In the genomic region with DNA sequence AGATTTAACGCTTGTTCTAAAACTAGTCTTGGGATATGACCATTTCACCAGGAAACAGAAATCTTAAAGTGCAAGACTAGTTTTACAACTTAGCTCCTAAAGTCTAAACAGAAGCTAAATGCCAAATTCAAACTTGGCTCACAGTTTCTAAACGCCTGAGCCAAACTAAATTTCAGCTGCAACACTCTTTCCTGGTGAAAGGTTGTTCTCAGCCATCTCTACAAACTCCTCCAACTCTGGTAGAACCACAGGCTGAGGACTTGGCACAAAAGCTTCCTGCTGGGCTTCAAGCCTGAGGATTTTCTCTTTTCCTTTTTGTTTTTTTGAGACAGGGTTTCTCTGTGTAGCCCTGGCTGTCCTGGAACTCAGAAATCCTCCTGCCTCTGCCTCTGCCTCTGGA, we compare ENCODE assay signal across 20 mouse cellular contexts. TPM values are rescaled to one million over a fixed set of nuclear protein-coding genes. Genes with fewer than 3 reads are reported as not detected.
DNase-seq lines count a peak whose midpoint lies in the region; ATAC-seq and TF ChIP-seq lines count a peak whose summit lies in the region.
"Had no signal": no experiment of that assay in that cellular context is flagged by ENCODE, and none has a peak within 500 bp of the region (broad histone marks: within the 10 kb centered on the region; RNA-seq: fewer than 3 reads in every experiment).

No protein-coding gene starts in this region.

- peaks cover 100% of the 10 kb centered on the region for H3K36me3 ChIP-seq in forebrain, embryonic 14.5 days (ENCODE audit: control insufficient read depth, insufficient read depth, low read length)
- H3K36me3 ChIP-seq in forebrain, embryonic 16.5 days (ENCODE audit: control insufficient read depth, insufficient read depth), result peaks cover 67% of the 10 kb centered on the region
- peaks cover 91% of the 10 kb centered on the region for H3K36me3 ChIP-seq in liver, adult 2 months (ENCODE audit: control insufficient read depth, insufficient read depth, low read length)
- peaks cover 100% of the 10 kb centered on the region for H3K36me3 ChIP-seq in liver, embryonic 12.5 days
- H3K36me3 ChIP-seq in MEL (ENCODE audit: control insufficient read depth in 1 of 2, insufficient read depth in 2 of 2, low read length in 2 of 2), result peaks cover 14 to 77% of the 10 kb centered on the region in 2 experiments

- H3K4me2 ChIP-seq in forebrain, embryonic 14.5 days (ENCODE audit: low read length), result no peak overlapping the region
- H3K4me2 ChIP-seq in forebrain, embryonic 16.5 days (ENCODE audit: low read length), result no peak overlapping the region
- no peak overlapping the region for H3K4me2 ChIP-seq in liver, embryonic 12.5 days
- H3K4me2 ChIP-seq: embryonic facial prominence, embryonic 13.5 days; forebrain, embryonic 15.5 days; heart, embryonic 12.5 days; hindbrain, embryonic 14.5 days had no signal

- ATAC-seq in forebrain, embryonic 14.5 days, result no peak
- no peak for ATAC-seq in forebrain, embryonic 16.5 days
- ATAC-seq in liver, embryonic 12.5 days, result no peak
- ATAC-seq: activated CD4-positive, CD25-positive, alpha-beta regulatory T cell, adult 4 months; forebrain, embryonic 15.5 days; intestine, embryonic 16.5 days; Patski had no signal

- no peaks in the 10 kb centered on the region for H3K4me1 ChIP-seq in forebrain, embryonic 14.5 days (ENCODE audit: control insufficient read depth, insufficient read depth, low read length)
- no peaks in the 10 kb centered on the region for H3K4me1 ChIP-seq in forebrain, embryonic 16.5 days (replicated peaks; ENCODE audit: control insufficient read depth, insufficient read depth, low read length)
- no peaks in the 10 kb centered on the region; the same call in 1 of the 2 replicates for H3K4me1 ChIP-seq in liver, adult 2 months (ENCODE audit: control insufficient read depth, insufficient read depth, low read length)
- no peaks in the 10 kb centered on the region for H3K4me1 ChIP-seq in liver, embryonic 12.5 days
- H3K4me1 ChIP-seq in MEL (ENCODE audit: control insufficient read depth in 1 of 2, insufficient read depth in 2 of 2, low read length in 2 of 2), result no peaks in the 10 kb centered on the region; a peak in 2 of 4 replicates
- H3K4me1 ChIP-seq: embryonic facial prominence, embryonic 13.5 days; forebrain, embryonic 15.5 days; hindbrain, embryonic 10.5 days had no signal

- no peak overlapping the region for H3K27ac ChIP-seq in forebrain, embryonic 14.5 days (ENCODE audit: low read depth, low read length)
- H3K27ac ChIP-seq in forebrain, embryonic 16.5 days (ENCODE audit: low read length), result no peak overlapping the region
- no peak overlapping the region for H3K27ac ChIP-seq in liver, adult 2 months (replicated peaks; ENCODE audit: insufficient read depth, low read depth, low read length)
- no peak overlapping the region for H3K27ac ChIP-seq in liver, embryonic 12.5 days
- H3K27ac ChIP-seq in MEL (ENCODE audit: control insufficient read depth, low read depth, low read length), result no peak overlapping the region
- H3K27ac ChIP-seq: embryonic facial prominence, embryonic 13.5 days; forebrain, embryonic 15.5 days; heart, adult 2 months; hindbrain, embryonic 10.5 days; hindbrain, embryonic 14.5 days had no signal

- H3K4me3 ChIP-seq in forebrain, embryonic 14.5 days (ENCODE audit: low read depth, low read length), result no peak overlapping the region
- no peak overlapping the region for H3K4me3 ChIP-seq in forebrain, embryonic 16.5 days (replicated peaks; ENCODE audit: low read length)
- H3K4me3 ChIP-seq in liver, adult 2 months (ENCODE audit: insufficient read depth, low read depth, low read length), result no peak overlapping the region
- no peak overlapping the region for H3K4me3 ChIP-seq in liver, embryonic 12.5 days
- no peak overlapping the region for H3K4me3 ChIP-seq in MEL (ENCODE audit: control insufficient read depth in 1 of 2, insufficient read depth in 1 of 2, low read depth in 2 of 2, low read length in 2 of 2)
- H3K4me3 ChIP-seq: embryonic facial prominence, embryonic 13.5 days; forebrain, embryonic 15.5 days; heart, adult 2 months; heart, embryonic 12.5 days; hindbrain, embryonic 10.5 days had no signal

- no peak for TF ChIP-seq POLR2A in liver, adult 2 months (IDR thresholded peaks at IDR 0.05; ENCODE audit: extremely low read depth, insufficient read depth, low read length)
- no peak for TF ChIP-seq POLR2A in MEL (IDR thresholded peaks at IDR 0.05; ENCODE audit: control insufficient read depth in 1 of 2, insufficient read depth in 1 of 2, low read depth in 1 of 2, low read length in 2 of 2, poor library complexity in 1 of 2)
- no peak for TF ChIP-seq POLR2A in brain, embryonic 14.5 days (IDR thresholded peaks at IDR 0.05; ENCODE audit: borderline replicate concordance, extremely low read depth, insufficient read depth, insufficient read length, poor library complexity, severe bottlenecking)

- no peak for TF ChIP-seq CTCF in liver, adult 2 months (IDR thresholded peaks at IDR 0.05; ENCODE audit: low read depth, low read length)
- TF ChIP-seq CTCF in MEL (IDR thresholded peaks at IDR 0.05 in 2 of 3, conservative IDR thresholded peaks at IDR 0.05 in 1 of 3; ENCODE audit: control insufficient read depth in 1 of 3, insufficient read depth in 1 of 3, low read depth in 2 of 3, low read length in 3 of 3, poor library complexity in 1 of 3, severe bottlenecking in 1 of 3), result no peak
- TF ChIP-seq CTCF in brain, embryonic 14.5 days (IDR thresholded peaks at IDR 0.05; ENCODE audit: borderline replicate concordance, extremely low read depth, insufficient read depth, insufficient read length), result no peak

- no peak overlapping the region for H3K9ac ChIP-seq in forebrain, embryonic 14.5 days (ENCODE audit: low read length)
- no peak overlapping the region for H3K9ac ChIP-seq in forebrain, embryonic 16.5 days (replicated peaks; ENCODE audit: low read depth, low read length)
- H3K9ac ChIP-seq in liver, adult 2 months (ENCODE audit: low read depth, low read length), result no peak overlapping the region
- H3K9ac ChIP-seq in liver, embryonic 12.5 days, result no peak overlapping the region
- no peak overlapping the region for H3K9ac ChIP-seq in MEL (ENCODE audit: control insufficient read depth, low read depth, low read length, poor library complexity, severe bottlenecking)
- H3K9ac ChIP-seq: embryonic facial prominence, embryonic 13.5 days; forebrain, embryonic 15.5 days; heart, embryonic 12.5 days; hindbrain, embryonic 14.5 days had no signal

- no peak for TF ChIP-seq RAD21 in MEL (IDR thresholded peaks at IDR 0.05; ENCODE audit: low read depth, low read length)

- TF ChIP-seq EP300 in MEL (IDR thresholded peaks at IDR 0.05; ENCODE audit: low read depth in 1 of 2, low read length in 2 of 2), result no peak

- WGBS in forebrain, embryonic 14.5 days, result 92% methylated on average over 2 of the region's 2 CpGs
- 93% methylated on average over 2 of the region's 2 CpGs for WGBS in forebrain, embryonic 16.5 days
- WGBS in liver, adult 2 months, result 53% methylated on average over 2 of the region's 2 CpGs
- WGBS in liver, embryonic 12.5 days (ENCODE audit: insufficient replicate concordance), result 90% methylated on average over 2 of the region's 2 CpGs

- H3K79me2 ChIP-seq in liver, adult 2 months (ENCODE audit: control insufficient read depth, insufficient read depth, low read length), result no peaks in the 10 kb centered on the region
- peaks cover 1% of the 10 kb centered on the region; the same call in 1 of the 2 replicates for H3K79me2 ChIP-seq in MEL (ENCODE audit: control insufficient read depth, insufficient read depth, low read length, poor library complexity)

- no peaks in the 10 kb centered on the region for H3K9me3 ChIP-seq in forebrain, embryonic 14.5 days (replicated peaks; ENCODE audit: control insufficient read depth, low read length)
- H3K9me3 ChIP-seq in forebrain, embryonic 16.5 days (ENCODE audit: control insufficient read depth, low read length), result no peaks in the 10 kb centered on the region
- H3K9me3 ChIP-seq in liver, embryonic 12.5 days (replicated peaks), result no peaks in the 10 kb centered on the region
- H3K9me3 ChIP-seq in MEL (replicated peaks; ENCODE audit: insufficient read depth, low read length), result no peaks in the 10 kb centered on the region
- H3K9me3 ChIP-seq: embryonic facial prominence, embryonic 13.5 days; forebrain, embryonic 15.5 days; heart, embryonic 12.5 days; hindbrain, embryonic 10.5 days had no signal

- peak; percentile 29 for DNase-seq in forebrain, embryonic 14.5 days (ENCODE audit: low spot score)
- peak; percentile 80 for DNase-seq in liver, adult 2 months (ENCODE audit: extremely low read depth, low read depth, low spot score)
- no peak for DNase-seq in MEL (ENCODE audit: low read depth, low spot score)
- peak; percentile 20 for DNase-seq in brain, embryonic 14.5 days (ENCODE audit: low read depth)
- DNase-seq in layer of hippocampus, adult 8-10 months (ENCODE audit: low spot score in 2 of 2), result no peak
- DNase-seq: adrenal gland, adult 8-10 months; cerebellum, adult 18-20 months; cerebellum, adult 9-11 months; cerebellum, postnatal 36 days; heart, adult 2 months had no signal

- no peaks in the 10 kb centered on the region for H3K27me3 ChIP-seq in forebrain, embryonic 14.5 days (replicated peaks; ENCODE audit: control insufficient read depth, insufficient read depth, low read length)
- no peaks in the 10 kb centered on the region for H3K27me3 ChIP-seq in forebrain, embryonic 16.5 days (replicated peaks; ENCODE audit: control insufficient read depth, insufficient read depth, low read length)
- no peaks in the 10 kb centered on the region for H3K27me3 ChIP-seq in liver, adult 2 months (ENCODE audit: control insufficient read depth, insufficient read depth, low read length)
- H3K27me3 ChIP-seq in liver, embryonic 12.5 days (replicated peaks), result no peaks in the 10 kb centered on the region
- H3K27me3 ChIP-seq in MEL (ENCODE audit: control insufficient read depth in 1 of 2, insufficient read depth in 2 of 2, low read length in 2 of 2), result no peaks in the 10 kb centered on the region
- H3K27me3 ChIP-seq: embryonic facial prominence, embryonic 13.5 days; forebrain, embryonic 15.5 days; heart, embryonic 12.5 days; Patski had no signal

RNA-seq across cellular contexts. Expression of a gene that starts 14.5 kb away (rescaled TPM):
- 2.2 and 4.2 TPM in 2 replicates for polyA plus RNA-seq in forebrain, embryonic 14.5 days (2014; fragmentation: Nextera tagmentation; extraction: Ambion mirVana)
- polyA plus RNA-seq in forebrain, embryonic 16.5 days (2015; fragmentation: Nextera tagmentation; extraction: Ambion mirVana), result 5.4 and 5.7 TPM in 2 replicates
- total RNA-seq in liver, adult 2 months (2014; rRNA removed), result 2.4 and 4.8 TPM in 2 replicates
- 5.6 and 7.3 TPM in 2 replicates for polyA plus RNA-seq in liver, adult 2 months (2012; rRNA removed)
- polyA plus RNA-seq in liver, embryonic 12.5 days (2016; fragmentation: Nextera tagmentation; extraction: Ambion mirVana), result not detected in 2 replicates
- total RNA-seq in MEL (2012; rRNA removed), result 0.12 and 0.26 TPM in 2 replicates
- under 1 TPM in 1 of 2 experiments, not detected in 1; 0.18 TPM for polyA plus RNA-seq in MEL (2012; ENCODE audit: insufficient read depth in 1 of 2, insufficient read length in 2 of 2, low read depth in 1 of 2, low replicate concordance in 2 of 2, missing spikeins in 1 of 2)
- polyA plus RNA-seq in brain, embryonic 14.5 days (2012; rRNA removed), result 3.1 and 3.9 TPM in 2 replicates
- total RNA-seq in layer of hippocampus, adult 8-10 months (2022), result 10 to 100 TPM; 57.8 to 86.8 (median 69.6) TPM
- polyA plus RNA-seq: activated CD4-positive, CD25-positive, alpha-beta regulatory T cell, adult 4 months had no signal

RNA-seq across cellular contexts. Expression of a gene that starts 26.1 kb away (rescaled TPM):
- 56.1 and 61.5 TPM in 2 replicates for polyA plus RNA-seq in forebrain, embryonic 14.5 days (2014; fragmentation: Nextera tagmentation; extraction: Ambion mirVana)
- polyA plus RNA-seq in forebrain, embryonic 16.5 days (2015; fragmentation: Nextera tagmentation; extraction: Ambion mirVana), result 65.0 and 69.3 TPM in 2 replicates
- total RNA-seq in liver, adult 2 months (2014; rRNA removed), result 73.9 and 75.4 TPM in 2 replicates
- 27.8 and 29.4 TPM in 2 replicates for polyA plus RNA-seq in liver, adult 2 months (2012; rRNA removed)
- polyA plus RNA-seq in liver, embryonic 12.5 days (2016; fragmentation: Nextera tagmentation; extraction: Ambion mirVana), result 43.1 and 45.1 TPM in 2 replicates
- total RNA-seq in MEL (2012; rRNA removed), result 31.7 and 32.1 TPM in 2 replicates
- polyA plus RNA-seq in MEL (2012; ENCODE audit: insufficient read depth in 1 of 2, insufficient read length in 2 of 2, low read depth in 1 of 2, low replicate concordance in 2 of 2, missing spikeins in 1 of 2), result 10 to 100 TPM in 1 of 2 experiments, not detected in 1; 35.3 TPM
- 37.0 and 44.9 TPM in 2 replicates for polyA plus RNA-seq in brain, embryonic 14.5 days (2012; rRNA removed)
- total RNA-seq in layer of hippocampus, adult 8-10 months (2022), result 10 to 100 TPM; 50.8 to 64.2 (median 62.8) TPM

RNA-seq across cellular contexts. Expression of a gene that starts 26.3 kb away (rescaled TPM):
- 98.5 and 111 TPM in 2 replicates for polyA plus RNA-seq in forebrain, embryonic 14.5 days (2014; fragmentation: Nextera tagmentation; extraction: Ambion mirVana)
- polyA plus RNA-seq in forebrain, embryonic 16.5 days (2015; fragmentation: Nextera tagmentation; extraction: Ambion mirVana), result 124 and 136 TPM in 2 replicates
- total RNA-seq in liver, adult 2 months (2014; rRNA removed), result 20.6 and 23.8 TPM in 2 replicates
- polyA plus RNA-seq in liver, adult 2 months (2012; rRNA removed), result 10.8 and 12.1 TPM in 2 replicates
- 127 TPM in 2 replicates for polyA plus RNA-seq in liver, embryonic 12.5 days (2016; fragmentation: Nextera tagmentation; extraction: Ambion mirVana)
- 150 and 170 TPM in 2 replicates for total RNA-seq in MEL (2012; rRNA removed)
- polyA plus RNA-seq in MEL (2012; ENCODE audit: insufficient read depth in 1 of 2, insufficient read length in 2 of 2, low read depth in 1 of 2, low replicate concordance in 2 of 2, missing spikeins in 1 of 2), result 100 to 1,000 TPM; 167 to 224 TPM
- 72.0 and 81.3 TPM in 2 replicates for polyA plus RNA-seq in brain, embryonic 14.5 days (2012; rRNA removed)
- total RNA-seq in layer of hippocampus, adult 8-10 months (2022), result 10 to 100 TPM; 64.5 to 78.9 (median 76.6) TPM

Comparison
In these comparisons a context has a peak if more than half of its experiments do, and no peak if none do; other contexts are left out.
1. DNase-seq: peak in forebrain, embryonic 14.5 days (single experiment), liver, adult 2 months (single experiment) and brain, embryonic 14.5 days (single experiment); none in MEL (single experiment) and layer of hippocampus, adult 8-10 months (0 of 2).